Comparison of ENCODE assay signal across 18 mouse cellular contexts in the genomic region with DNA sequence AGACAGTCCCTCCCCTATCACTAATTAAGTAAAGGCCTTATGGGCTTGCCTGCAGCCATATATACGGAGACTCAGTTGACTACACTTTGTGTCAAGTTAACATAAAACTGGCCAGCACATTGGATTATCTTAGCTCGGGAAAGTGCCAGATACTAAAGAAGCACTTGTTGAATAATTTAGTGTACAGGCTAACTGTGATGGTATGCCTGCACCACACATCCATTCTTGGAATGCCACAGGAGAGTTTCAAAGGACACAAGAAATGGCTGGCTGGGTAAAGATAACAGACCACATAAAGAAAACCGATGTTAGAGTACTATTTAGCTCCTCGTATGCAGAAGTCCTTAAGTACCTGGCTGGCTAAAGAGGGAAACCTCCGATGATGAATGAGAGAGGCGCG. TPM values are rescaled to one million over a fixed set of nuclear protein-coding genes. Genes with fewer than 3 reads are reported as not detected.
A peak's percentile ranks its signal among the peaks of the same experiment; 100 is the strongest.
DNase-seq lines count a peak whose midpoint lies in the region; ATAC-seq and TF ChIP-seq lines count a peak whose summit lies in the region.
"Had no signal": no experiment of that assay in that cellular context is flagged by ENCODE, and none has a peak within 500 bp of the region (broad histone marks: within the 10 kb centered on the region; RNA-seq: fewer than 3 reads in every experiment).

No protein-coding gene starts in this region.

- no peaks in the 10 kb centered on the region; the same call in 1 of the 2 replicates for H3K9me3 ChIP-seq in heart, embryonic 12.5 days (replicated peaks)
- no peaks in the 10 kb centered on the region for H3K9me3 ChIP-seq in heart, embryonic 16.5 days (replicated peaks; ENCODE audit: control insufficient read depth, low read length)
- H3K9me3 ChIP-seq in kidney, postnatal 0 days (replicated peaks; ENCODE audit: low read length), result no peaks in the 10 kb centered on the region
- H3K9me3 ChIP-seq: embryonic facial prominence, embryonic 13.5 days; forebrain, embryonic 12.5 days; hindbrain, embryonic 10.5 days had no signal

- no peak for TF ChIP-seq POLR2A in kidney, adult 2 months (IDR thresholded peaks at IDR 0.05; ENCODE audit: low read depth, low read length)

- H3K27me3 ChIP-seq in heart, embryonic 12.5 days (replicated peaks), result no peaks in the 10 kb centered on the region
- no peaks in the 10 kb centered on the region for H3K27me3 ChIP-seq in heart, embryonic 16.5 days (ENCODE audit: control insufficient read depth, insufficient read depth, low read length)
- H3K27me3 ChIP-seq in kidney, postnatal 0 days (ENCODE audit: insufficient read depth, low read length), result no peaks in the 10 kb centered on the region
- H3K27me3 ChIP-seq in kidney, adult 2 months (replicated peaks; ENCODE audit: control insufficient read depth, insufficient read depth, low read length), result no peaks in the 10 kb centered on the region
- H3K27me3 ChIP-seq: embryonic facial prominence, embryonic 13.5 days; forebrain, embryonic 12.5 days had no signal

- TF ChIP-seq CTCF in kidney, postnatal 0 days (IDR thresholded peaks at IDR 0.05; ENCODE audit: low read depth), result no peak
- no peak for TF ChIP-seq CTCF in kidney, adult 2 months (conservative IDR thresholded peaks at IDR 0.05; ENCODE audit: insufficient read depth, insufficient read length, low read depth, low read length)

- H3K4me2 ChIP-seq in heart, embryonic 12.5 days, result peak overlapping the region; percentile 60
- H3K4me2 ChIP-seq in heart, embryonic 16.5 days (ENCODE audit: low read depth, low read length), result peak overlapping the region; percentile 35
- 0 out of 2 replicates have a peak overlapping the region, but pooled peaks have one; percentile 6 for H3K4me2 ChIP-seq in kidney, postnatal 0 days (ENCODE audit: low read length)
- H3K4me2 ChIP-seq: embryonic facial prominence, embryonic 13.5 days; forebrain, embryonic 12.5 days; hindbrain, embryonic 14.5 days had no signal

- ATAC-seq in heart, embryonic 12.5 days (ENCODE audit: insufficient number of reproducible peaks, low FRiP score), result peak; percentile 54
- peak; percentile 59 for ATAC-seq in heart, embryonic 16.5 days (replicated peaks; ENCODE audit: extremely low read depth, insufficient read depth, low FRiP score)
- no peak for ATAC-seq in kidney, postnatal 0 days (replicated peaks; ENCODE audit: low FRiP score, low read depth)
- ATAC-seq: forebrain, embryonic 16.5 days; intestine, embryonic 16.5 days had no signal

- DNase-seq in heart, postnatal 36 days, result no peak
- no peak for DNase-seq in heart, postnatal 4 days
- no peak for DNase-seq in kidney, postnatal 0 days (ENCODE audit: low spot score)
- DNase-seq in kidney, adult 2 months, result no peak
- DNase-seq: adrenal gland, adult 2 months; adrenal gland, postnatal 25 days; cerebellum, adult 18-20 months; cerebellum, adult 9-11 months; cerebellum, postnatal 36 days; gastrocnemius, postnatal 10 days had no signal

- H3K36me3 ChIP-seq in heart, embryonic 12.5 days, result no peaks in the 10 kb centered on the region
- H3K36me3 ChIP-seq in heart, embryonic 16.5 days (ENCODE audit: control insufficient read depth, insufficient read depth), result no peaks in the 10 kb centered on the region
- H3K36me3 ChIP-seq in kidney, postnatal 0 days (ENCODE audit: insufficient read depth, low read length), result no peaks in the 10 kb centered on the region
- H3K36me3 ChIP-seq in kidney, adult 2 months (ENCODE audit: control insufficient read depth, insufficient read depth, low read length), result no peaks in the 10 kb centered on the region
- H3K36me3 ChIP-seq: embryonic facial prominence, embryonic 13.5 days; forebrain, embryonic 12.5 days; hindbrain, embryonic 10.5 days had no signal

- 14% methylated on average over 7 of the region's 7 CpGs for WGBS in heart, embryonic 12.5 days
- WGBS in heart, embryonic 16.5 days, result 23% methylated on average over 7 of the region's 7 CpGs
- WGBS in kidney, postnatal 0 days, result 53% methylated on average over 7 of the region's 7 CpGs
- 57% methylated on average over 7 of the region's 7 CpGs for WGBS in kidney, adult 2 months

- peaks cover 24% of the 10 kb centered on the region for H3K4me1 ChIP-seq in heart, embryonic 12.5 days (replicated peaks)
- peaks cover 11% of the 10 kb centered on the region for H3K4me1 ChIP-seq in heart, embryonic 16.5 days (ENCODE audit: control insufficient read depth, insufficient read depth, low read length)
- H3K4me1 ChIP-seq in kidney, postnatal 0 days (replicated peaks; ENCODE audit: insufficient read depth, low read length), result no peaks in the 10 kb centered on the region; the same call in 1 of the 2 replicates
- no peaks in the 10 kb centered on the region for H3K4me1 ChIP-seq in kidney, adult 2 months (ENCODE audit: control insufficient read depth, insufficient read depth, low read length)
- H3K4me1 ChIP-seq: embryonic facial prominence, embryonic 13.5 days; forebrain, embryonic 12.5 days had no signal

- peak overlapping the region; percentile 70 for H3K27ac ChIP-seq in heart, embryonic 12.5 days (ENCODE audit: poor library complexity, severe bottlenecking)
- peak overlapping the region; percentile 73 for H3K27ac ChIP-seq in heart, embryonic 16.5 days (ENCODE audit: low read length)
- H3K27ac ChIP-seq in kidney, postnatal 0 days, result no peak overlapping the region
- no peak overlapping the region for H3K27ac ChIP-seq in kidney, adult 2 months (ENCODE audit: insufficient read depth, low read depth, low read length)
- H3K27ac ChIP-seq: embryonic facial prominence, embryonic 13.5 days; forebrain, embryonic 12.5 days; hindbrain, embryonic 10.5 days; hindbrain, embryonic 14.5 days had no signal

- H3K9ac ChIP-seq in heart, embryonic 12.5 days, result no peak overlapping the region
- no peak overlapping the region; the same call in 1 of the 2 replicates for H3K9ac ChIP-seq in heart, embryonic 16.5 days (ENCODE audit: low read length)
- H3K9ac ChIP-seq in kidney, postnatal 0 days (ENCODE audit: low read depth, low read length), result no peak overlapping the region
- H3K9ac ChIP-seq: embryonic facial prominence, embryonic 13.5 days; forebrain, embryonic 12.5 days; hindbrain, embryonic 14.5 days had no signal

- H3K4me3 ChIP-seq in heart, embryonic 12.5 days, result peak overlapping the region; percentile 25
- H3K4me3 ChIP-seq in heart, embryonic 16.5 days (ENCODE audit: low read length), result no peak overlapping the region
- H3K4me3 ChIP-seq in kidney, postnatal 0 days (replicated peaks; ENCODE audit: low read depth, low read length), result no peak overlapping the region
- no peak overlapping the region for H3K4me3 ChIP-seq in kidney, adult 2 months (ENCODE audit: insufficient read depth, low read depth, low read length)
- H3K4me3 ChIP-seq: embryonic facial prominence, embryonic 13.5 days; forebrain, embryonic 12.5 days; hindbrain, embryonic 10.5 days had no signal

- intact Hi-C loops in heart, postnatal 36 days (cut with DNase I), result no loop called here

RNA-seq across cellular contexts. Expression of gene Rpl36a-ps1, which starts 24.6 kb away (rescaled TPM):
- polyA plus RNA-seq in heart, embryonic 12.5 days (2016; fragmentation: Nextera tagmentation; extraction: Ambion mirVana), result 0.87 and 1.1 TPM in 2 replicates
- total RNA-seq in heart, postnatal 36 days (2021), result 1 to 10 TPM; 3.3 to 5.6 TPM
- 4.4 TPM in 1 of 2 replicates, not detected in the other for polyA plus RNA-seq in heart, embryonic 16.5 days (2015; fragmentation: Nextera tagmentation; extraction: Ambion mirVana)
- 1 to 10 TPM; 2.0 to 8.7 TPM for total RNA-seq in heart, postnatal 4 days (2021)
- polyA plus RNA-seq in kidney, postnatal 0 days (2015; fragmentation: Nextera tagmentation; extraction: Ambion mirVana), result 4.4 and 4.8 TPM in 2 replicates
- polyA plus RNA-seq in kidney, adult 2 months (2012; rRNA removed), result not detected in 2 replicates
- polyA plus RNA-seq: adrenal gland, adult 2 months; forebrain, embryonic 16.5 days; hindbrain, embryonic 10.5 days had no signal

RNA-seq across cellular contexts. Expression of gene Mzt1, which starts 27.2 kb away (rescaled TPM):
- 104 and 105 TPM in 2 replicates for polyA plus RNA-seq in heart, embryonic 12.5 days (2016; fragmentation: Nextera tagmentation; extraction: Ambion mirVana)
- total RNA-seq in heart, postnatal 36 days (2021), result 10 to 100 TPM; 37.5 to 39.6 TPM
- polyA plus RNA-seq in heart, embryonic 16.5 days (2015; fragmentation: Nextera tagmentation; extraction: Ambion mirVana), result 75.0 and 97.7 TPM in 2 replicates
- total RNA-seq in heart, postnatal 4 days (2021), result 10 to 100 TPM; 43.5 to 48.8 TPM
- polyA plus RNA-seq in kidney, postnatal 0 days (2015; fragmentation: Nextera tagmentation; extraction: Ambion mirVana), result 89.9 and 94.8 TPM in 2 replicates
- polyA plus RNA-seq in kidney, adult 2 months (2012; rRNA removed), result 12.3 and 16.5 TPM in 2 replicates

RNA-seq across cellular contexts. Expression of gene Bora, which starts 27.3 kb away (rescaled TPM):
- 47.0 and 48.5 TPM in 2 replicates for polyA plus RNA-seq in heart, embryonic 12.5 days (2016; fragmentation: Nextera tagmentation; extraction: Ambion mirVana)
- 1 to 10 TPM in 1 of 2 experiments, under 1 TPM in 1; 0.62 to 1.9 TPM for total RNA-seq in heart, postnatal 36 days (2021)
- polyA plus RNA-seq in heart, embryonic 16.5 days (2015; fragmentation: Nextera tagmentation; extraction: Ambion mirVana), result 41.5 and 46.1 TPM in 2 replicates
- total RNA-seq in heart, postnatal 4 days (2021), result 10 to 100 TPM; 11.7 to 14.6 TPM
- polyA plus RNA-seq in kidney, postnatal 0 days (2015; fragmentation: Nextera tagmentation; extraction: Ambion mirVana), result 26.4 and 28.8 TPM in 2 replicates
- 0.73 and 0.77 TPM in 2 replicates for polyA plus RNA-seq in kidney, adult 2 months (2012; rRNA removed)

Comparison
In these comparisons a context has a peak if more than half of its experiments do, and no peak if none do; other contexts are left out.
1. RNA of gene Bora, which starts 27.3 kb away (polyA plus RNA-seq): 47.0 to 48.5 TPM in heart, embryonic 12.5 days, 41.5 to 46.1 TPM in heart, embryonic 16.5 days and 26.4 to 28.8 TPM in kidney, postnatal 0 days; 0.73 to 0.77 TPM in kidney, adult 2 months; every median in the first group is over 10 times any median in the second.
2. H3K27ac ChIP-seq: peak in heart, embryonic 12.5 days (single experiment) and heart, embryonic 16.5 days (single experiment); none in kidney, postnatal 0 days (single experiment) and kidney, adult 2 months (single experiment).
3. H3K4me2 ChIP-seq: peak in every context shown above with its lines; median percentile 60 in heart, embryonic 12.5 days; 35 in heart, embryonic 16.5 days; 6 in kidney, postnatal 0 days.